Mouse (Mus musculus) forebrain, embryonic 11.5 days (tissue): ENCODE results near the gene Iqcc. TPM values are rescaled to one million over a fixed set of nuclear protein-coding genes. Genes with fewer than 3 reads are reported as not detected.

Experiments
- ATAC-seq: fragments of 200-750 bp; cut with Nextera tagmentation; replicated peaks from 2 replicates; pipeline ENCODE4 v1.8.0; 2017; ENCODE audit warnings: moderate TSS enrichment; ENCODE audit not compliant: low FRiP score
- DNase-seq: peaks from one replicate; pipeline ENCODE4 v3.0.0-alpha.2; 2017; ENCODE audit warnings: low spot score
- H3K27ac ChIP-seq: fragments of 300-500 bp; sonication (generic); 2 replicates; pipeline ENCODE4 v1.5.1; 2014; ENCODE audit warnings: low read depth, low read length
- H3K27me3 ChIP-seq: fragments of 300-500 bp; sonication (generic); 2 replicates; pipeline ENCODE4 v1.6.1; 2014; ENCODE audit warnings: mild to moderate bottlenecking, low read length, mixed read lengths; ENCODE audit not compliant: control insufficient read depth, insufficient read depth
- H3K36me3 ChIP-seq: fragments of 300-500 bp; sonication (generic); 2 replicates; pipeline ENCODE4 v1.6.1; 2014; ENCODE audit warnings: mild to moderate bottlenecking, low read length, moderate library complexity, mixed read lengths; ENCODE audit not compliant: control insufficient read depth, insufficient read depth
- H3K4me1 ChIP-seq: fragments of 300-500 bp; sonication (generic); replicated peaks from 2 replicates; pipeline ENCODE4 v1.6.1; 2014; ENCODE audit warnings: low read length, mixed read lengths; ENCODE audit not compliant: control insufficient read depth, insufficient read depth
- H3K4me2 ChIP-seq: fragments of 300-500 bp; sonication (generic); 2 replicates; pipeline ENCODE4 v1.6.1; 2014; ENCODE audit warnings: low read depth, mild to moderate bottlenecking, low read length, moderate library complexity, mixed read lengths; ENCODE audit not compliant: severe bottlenecking
- H3K4me3 ChIP-seq: fragments of 300-500 bp; sonication (generic); 2 replicates; pipeline ENCODE4 v1.5.1; 2014; ENCODE audit warnings: low read depth, low read length
- H3K9ac ChIP-seq: fragments of 300-500 bp; sonication (generic); 2 replicates; pipeline ENCODE4 v1.6.1; 2014; ENCODE audit warnings: low read length
- H3K9me3 ChIP-seq: fragments of 300-500 bp; sonication (generic); 2 replicates; pipeline ENCODE4 v1.6.1; 2016; ENCODE audit warnings: low read length, mixed read lengths; ENCODE audit not compliant: control insufficient read depth
- WGBS: fragments of 180-500 bp; shearing (Covaris S2); extraction: QIAGEN DNeasy Blood & Tissue Kit; methylation state at CpG from one replicate; pipeline ENCODE4 v1.1.7; 2014; 5-methylcytosine and 5-hydroxymethylcytosine counted together
- polyA plus RNA-seq: library from polyadenylated mRNA; unstranded; fragments of >200 nt; fragmentation: Nextera tagmentation; extraction: Ambion mirVana; gene quantifications from 2 replicates; pipeline ENCODE4 v1.2.1, GENCODE M21; 2014

Gene Iqcc
- polyA plus RNA-seq, 1 experiment from 2014 or later: 27.2 TPM

DNA sequence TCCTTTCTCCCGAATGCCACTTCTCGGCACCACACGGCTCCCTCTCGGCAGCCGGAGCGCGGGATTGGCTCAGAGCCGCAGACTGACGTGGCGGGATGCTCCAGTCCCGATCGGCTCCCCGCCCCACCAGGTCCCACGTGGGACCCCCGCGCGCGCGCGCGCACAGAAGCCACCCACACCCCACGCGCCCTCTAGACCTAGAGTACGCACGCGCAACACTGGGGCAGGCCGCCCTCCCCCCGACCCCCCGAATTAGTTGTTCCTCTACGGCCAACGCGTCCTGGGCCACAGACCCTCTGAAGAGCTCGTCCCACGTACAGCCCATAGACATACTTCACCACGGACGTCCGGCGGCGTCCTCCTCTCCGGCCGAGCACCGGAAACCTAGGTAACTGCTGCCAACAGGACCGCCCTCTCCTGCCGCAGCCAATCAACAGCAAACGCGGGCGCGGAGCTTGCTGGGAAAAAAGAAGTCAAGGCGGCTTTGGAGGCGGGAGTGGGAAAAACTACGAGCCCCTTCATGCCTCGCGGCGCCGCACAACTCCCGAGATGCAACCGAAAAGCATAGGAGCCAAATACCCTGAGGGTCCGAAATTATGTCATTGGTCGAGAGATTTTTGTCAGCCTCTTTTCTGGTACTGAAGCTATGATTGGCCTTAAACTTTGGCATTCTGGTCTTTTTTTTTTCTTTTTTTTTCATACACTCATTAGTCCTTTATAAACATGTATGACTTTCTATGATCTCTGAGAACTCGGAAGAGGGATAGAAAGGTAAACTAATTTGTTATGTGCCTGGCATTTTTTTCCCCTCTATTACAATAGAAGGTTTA is 22.0 kb upstream of the Iqcc start, which contains the start of gene Txlna:
Txlna (minus strand) TSS at position 428 of the 830 bp plus-strand sequence.
- Histone ChIP-seq H3K27ac (peak within 1 kb of the TSS; percentile 89), H3K9ac (peak within 1 kb of the TSS; percentile 78), H3K36me3 (peaks cover 18% of the 10 kb centered on the region; the same call in 1 of the 2 replicates), H3K27me3 (no peaks in the 10 kb centered on the region), H3K4me1 (peaks cover 5% of the 10 kb centered on the region; the same call in 1 of the 2 replicates), H3K4me2 (peak within 1 kb of the TSS; percentile 84), H3K4me3 (peak within 1 kb of the TSS; percentile 58), H3K9me3 (no peaks in the 10 kb centered on the region)
- WGBS: under 1% methylated on average over 60 of the region's 60 CpGs
- ATAC-seq (peak; percentile 95), DNase-seq (peak; percentile 98)

DNA sequence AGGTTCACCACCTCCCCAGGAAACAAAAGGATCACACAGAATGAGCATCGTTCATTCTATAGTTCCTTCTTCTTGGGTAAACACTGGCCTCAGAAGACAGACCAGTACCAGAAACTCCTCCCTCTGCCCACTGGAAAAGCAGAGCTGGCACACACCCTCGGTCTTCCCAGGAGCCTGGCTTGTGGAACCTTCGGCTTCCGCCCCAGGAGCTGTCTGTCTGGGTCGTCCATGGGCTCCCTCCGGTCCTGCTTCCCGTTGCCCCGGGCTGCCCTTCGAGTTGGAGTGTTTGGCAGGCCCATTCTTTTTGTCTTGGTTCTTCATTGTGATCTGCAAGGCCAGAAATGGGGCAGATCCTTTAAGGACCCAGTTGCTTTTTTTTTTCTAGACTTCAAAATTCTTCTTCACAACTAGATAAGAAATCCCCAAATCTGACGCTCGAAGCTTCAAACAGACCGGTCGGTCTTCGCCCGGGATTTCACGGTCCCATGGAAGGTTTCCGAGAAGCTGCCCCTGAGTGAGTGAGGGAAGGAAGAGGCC is 21.3 kb upstream of the Iqcc start:
- H3K9ac ChIP-seq: peak overlapping the region; percentile 78
- peaks cover 18% of the 10 kb centered on the region; the same call in 1 of the 2 replicates for H3K36me3 ChIP-seq
- H3K27ac ChIP-seq: peak overlapping the region; percentile 89; the same call in 1 of the 2 replicates
- ATAC-seq (no peak), DNase-seq (peak; percentile 72)
- peak overlapping the region; percentile 84 for H3K4me2 ChIP-seq
- H3K4me1 ChIP-seq: peaks cover 5% of the 10 kb centered on the region; the same call in 1 of the 2 replicates
- H3K9me3 ChIP-seq: no peaks in the 10 kb centered on the region
- H3K4me3 ChIP-seq: peak overlapping the region; percentile 58
- no peaks in the 10 kb centered on the region for H3K27me3 ChIP-seq
- 9% methylated on average over 17 of the region's 17 CpGs for WGBS

GRCm38 (mm10) chr4:129639221-129639620 is 20.3 kb upstream of the Iqcc start:
- Histone ChIP-seq H3K36me3 (peaks cover 18% of the 10 kb centered on the region; the same call in 1 of the 2 replicates), H3K4me2 (peak overlapping the region; percentile 84; the same call in 1 of the 2 replicates), H3K4me3 (no peak overlapping the region), H3K4me1 (peaks cover 5% of the 10 kb centered on the region; the same call in 1 of the 2 replicates), H3K9me3 (no peaks in the 10 kb centered on the region), H3K27ac (no peak overlapping the region), H3K9ac (no peak overlapping the region), H3K27me3 (no peaks in the 10 kb centered on the region)
- WGBS: 91% methylated on average over 15 of the region's 15 CpGs
- DNase-seq: no peak
- ATAC-seq: no peak

- no peak overlapping the region for H3K9ac ChIP-seq
- 96% methylated on average over 6 of the region's 6 CpGs for WGBS
- ATAC-seq: no peak
- H3K4me3 ChIP-seq: no peak overlapping the region
- no peaks in the 10 kb centered on the region for H3K27me3 ChIP-seq
- 0 out of 2 replicates have a peak, but pooled peaks cover 3% of the 10 kb centered on the region for H3K4me1 ChIP-seq
- peaks cover 46% of the 10 kb centered on the region for H3K36me3 ChIP-seq
- H3K4me2 ChIP-seq: no peak overlapping the region
- H3K9me3 ChIP-seq: no peaks in the 10 kb centered on the region
- no peak overlapping the region for H3K27ac ChIP-seq
- no peak for DNase-seq
Observed at GRCm38 (mm10) chr4:129633852-129634251, 15.0 kb upstream of the Iqcc start.

DNA sequence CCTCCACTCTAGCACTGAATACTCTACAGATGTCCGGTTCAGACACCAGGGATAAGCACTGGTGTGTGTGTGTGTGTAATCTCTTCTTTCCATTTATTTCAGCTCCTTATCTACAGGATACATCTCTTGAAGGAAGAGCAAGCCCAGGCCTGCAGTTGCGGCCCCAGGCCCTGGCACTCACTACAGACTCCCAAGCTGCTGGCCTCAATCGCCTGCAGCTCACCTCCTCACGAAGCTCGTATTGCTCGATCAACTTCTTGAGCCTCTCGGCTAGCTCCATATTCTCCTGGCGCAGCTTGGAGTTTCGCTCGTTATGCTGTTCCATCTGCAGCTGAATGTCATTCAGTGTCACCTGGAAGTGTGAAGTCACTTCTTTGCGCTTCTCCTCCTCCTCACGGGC is 13.0 kb upstream of the Iqcc start:
- Histone ChIP-seq H3K4me3 (no peak overlapping the region), H3K9me3 (no peaks in the 10 kb centered on the region), H3K36me3 (peaks cover 43% of the 10 kb centered on the region), H3K9ac (no peak overlapping the region), H3K27me3 (no peaks in the 10 kb centered on the region), H3K27ac (no peak overlapping the region), H3K4me2 (no peak overlapping the region), H3K4me1 (no peaks in the 10 kb centered on the region)
- ATAC-seq (no peak), DNase-seq (no peak)
- WGBS: 93% methylated on average over 12 of the region's 12 CpGs

GRCm38 (mm10) chr4:129630944-129631343 is 12.0 kb upstream of the Iqcc start:
- Histone ChIP-seq H3K27me3 (no peaks in the 10 kb centered on the region), H3K36me3 (peaks cover 36% of the 10 kb centered on the region), H3K27ac (no peak overlapping the region), H3K9me3 (no peaks in the 10 kb centered on the region), H3K4me2 (no peak overlapping the region), H3K4me3 (no peak overlapping the region), H3K4me1 (no peaks in the 10 kb centered on the region), H3K9ac (no peak overlapping the region)
- ATAC-seq: no peak
- 87% methylated on average over 4 of the region's 4 CpGs for WGBS
- DNase-seq: no peak

DNA sequence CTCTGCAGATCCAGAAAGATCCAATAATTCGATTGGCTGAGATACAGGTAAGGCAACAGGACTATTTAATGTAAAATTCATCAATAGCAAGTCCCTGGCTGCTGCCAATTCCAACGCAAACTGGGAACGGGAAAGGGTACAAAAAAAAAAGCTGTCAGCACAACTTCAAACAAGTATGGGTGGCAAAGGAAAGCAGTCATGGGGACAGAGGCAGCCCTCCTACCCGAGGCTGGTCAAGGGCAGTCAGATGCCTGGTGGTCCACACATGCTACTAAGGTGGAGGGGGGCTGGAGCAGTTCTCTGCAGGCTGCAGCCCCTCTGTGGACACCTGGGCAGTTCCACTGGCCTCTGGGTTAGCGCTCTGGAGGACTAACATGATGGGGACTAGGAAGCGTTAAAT is 7.1 kb upstream of the Iqcc start:
- H3K27ac ChIP-seq: no peak overlapping the region
- H3K4me1 ChIP-seq: peaks cover 24% of the 10 kb centered on the region
- 78% methylated on average over 6 of the region's 6 CpGs for WGBS
- H3K36me3 ChIP-seq: peaks cover 16% of the 10 kb centered on the region
- H3K9ac ChIP-seq: no peak overlapping the region
- DNase-seq (no peak), ATAC-seq (no peak)
- no peaks in the 10 kb centered on the region for H3K9me3 ChIP-seq
- no peaks in the 10 kb centered on the region for H3K27me3 ChIP-seq
- H3K4me2 ChIP-seq: no peak overlapping the region
- no peak overlapping the region for H3K4me3 ChIP-seq

DNA sequence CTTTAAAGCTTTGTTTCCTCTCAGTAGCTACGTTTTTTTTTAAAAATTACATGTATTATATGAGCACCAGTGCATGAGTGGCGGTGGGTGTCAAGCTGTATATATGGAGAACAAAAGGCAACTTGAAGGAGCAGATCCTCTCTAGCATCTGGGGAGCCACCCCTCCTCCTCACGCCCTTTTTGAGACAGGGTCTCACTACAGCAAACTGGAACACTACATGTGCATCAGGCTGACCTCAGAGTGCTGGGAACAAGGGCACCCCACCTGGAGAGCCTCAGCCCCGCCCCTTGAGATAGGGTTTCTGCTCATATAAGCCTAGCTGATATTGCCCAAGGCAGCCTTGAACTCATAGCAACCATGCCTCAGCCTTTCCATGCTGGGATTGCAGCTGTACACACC is 6.6 kb upstream of the Iqcc start:
- H3K36me3 ChIP-seq: peaks cover 12% of the 10 kb centered on the region
- H3K9ac ChIP-seq: no peak overlapping the region; the same call in 1 of the 2 replicates
- H3K4me2 ChIP-seq: no peak overlapping the region; the same call in 1 of the 2 replicates
- H3K27ac ChIP-seq: 0 out of 2 replicates have a peak overlapping the region, but pooled peaks have one; percentile 79
- no peak overlapping the region for H3K4me3 ChIP-seq
- WGBS: 40% methylated on average over 4 of the region's 4 CpGs
- no peaks in the 10 kb centered on the region for H3K27me3 ChIP-seq
- no peaks in the 10 kb centered on the region for H3K9me3 ChIP-seq
- peaks cover 24% of the 10 kb centered on the region for H3K4me1 ChIP-seq
- DNase-seq: no peak
- ATAC-seq: no peak
